Mouse (Mus musculus) kidney, postnatal 4 days (tissue): Measurements from ENCODE around the gene Mipol1.
"Not testable (repeated sequence)": the region's sequence is repeated elsewhere in the genome, so short reads cannot be mapped to it uniquely, and the experiment has no call there.

ENCODE experiments used
- DNase-seq, 2 experiments: peaks; one replicate each; pipeline ENCODE4 v3.0.0; 2021; ENCODE audit warnings: mixed read lengths in 2 of 2

The Mipol1 gene

DNA sequence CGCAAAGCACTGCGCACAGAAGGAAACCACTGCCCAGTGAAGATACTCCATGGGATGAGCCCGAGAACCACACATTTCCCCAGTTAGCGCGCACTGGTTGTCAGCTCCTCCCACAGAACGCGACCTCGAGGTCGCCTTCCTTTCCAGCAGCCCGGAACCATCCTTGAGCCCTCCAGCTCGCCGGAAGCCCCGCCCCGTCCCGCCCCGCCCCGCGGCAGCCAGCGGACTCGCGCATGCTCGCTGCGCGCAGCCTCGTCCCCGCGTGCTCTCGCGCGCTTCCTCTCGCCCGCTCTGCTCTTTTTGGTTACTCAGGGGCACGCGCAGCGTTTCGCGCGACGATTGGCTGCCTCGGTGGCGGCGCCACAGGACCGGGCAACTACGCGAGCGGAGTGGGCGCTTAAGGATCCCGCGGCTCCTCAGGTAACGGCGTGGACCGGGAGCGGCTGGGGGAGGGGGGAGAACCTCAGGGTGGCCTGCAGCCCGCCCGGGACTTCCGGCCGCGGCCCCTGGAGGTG, at the start of gene Mipol1, which contains the start of gene Prps1l3:
Gene Mipol1, plus strand, starts transcription at position 236 of the 515 bp plus-strand sequence.
Gene Prps1l3, plus strand, starts transcription at position 221 of the 515 bp plus-strand sequence.
- peak; percentile 91 to 94 for DNase-seq

DNA sequence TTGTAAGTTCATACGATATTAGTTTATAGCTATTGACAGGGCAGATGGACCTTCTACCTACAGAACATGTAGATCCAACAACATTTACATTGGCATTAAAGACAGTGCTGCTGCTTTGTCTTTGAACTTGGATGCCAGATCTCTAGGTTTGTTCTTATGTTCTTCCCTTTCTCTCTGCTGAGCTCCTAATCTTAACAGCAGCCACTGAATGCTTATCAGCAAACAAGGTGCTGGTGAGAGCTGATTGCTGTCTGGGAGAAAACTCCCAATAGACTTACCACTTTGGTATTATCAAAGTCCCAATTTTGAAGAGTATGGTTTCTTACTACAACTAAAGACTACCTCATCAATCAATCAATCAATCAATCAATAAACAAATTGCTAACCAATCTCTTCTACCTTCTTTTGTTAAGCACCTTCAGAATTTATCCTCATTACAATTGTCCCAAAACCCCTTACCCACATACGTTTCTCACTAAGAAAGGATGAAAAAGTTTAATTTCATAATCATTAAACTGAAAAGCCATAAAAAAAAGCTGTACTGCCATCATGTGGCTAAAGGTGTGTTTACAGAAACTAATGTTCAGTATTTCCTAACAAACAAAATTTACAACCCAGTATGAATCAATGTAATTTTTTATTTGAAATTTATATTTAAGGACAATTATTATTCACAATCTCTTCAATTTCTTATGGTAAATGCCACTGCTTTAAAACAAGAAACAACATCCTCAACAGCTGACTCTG, 45.7 kb upstream of the Mipol1 start:
- DNase-seq: no peak

- DNase-seq: no peak
Observed at GRCm38 (mm10) chr12:57185475-57185874, 44.8 kb upstream of the Mipol1 start.

- DNase-seq: no peak
Observed at GRCm38 (mm10) chr12:57186126-57186525, 44.1 kb upstream of the Mipol1 start.

GRCm38 (mm10) chr12:57187032-57187431, 43.2 kb upstream of the Mipol1 start:
- DNase-seq: no peak

DNA sequence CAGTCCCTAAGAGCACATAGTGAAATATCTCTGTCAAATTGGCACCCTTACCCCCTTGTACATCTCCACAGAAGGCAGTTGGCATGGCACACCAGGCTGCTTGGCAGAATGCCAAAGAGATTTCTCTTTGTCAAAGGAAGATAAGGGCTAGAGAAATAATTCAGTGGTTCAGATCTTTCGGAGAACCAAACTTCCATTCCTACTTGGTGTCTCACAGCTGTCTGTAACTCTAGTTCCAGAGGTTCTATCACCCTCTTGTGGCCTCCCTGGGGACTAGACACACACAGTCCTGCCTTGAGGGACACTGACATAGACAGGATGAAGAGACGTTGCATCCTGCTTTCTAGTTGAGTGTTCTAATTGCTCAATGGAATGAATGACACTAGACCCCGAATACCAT, 35.6 kb upstream of the Mipol1 start:
- peak in 1 of 2 experiments; percentile 11 for DNase-seq

GRCm38 (mm10) chr12:57196286-57196607, 34.0 kb upstream of the Mipol1 start:
- DNase-seq: no peak

DNA sequence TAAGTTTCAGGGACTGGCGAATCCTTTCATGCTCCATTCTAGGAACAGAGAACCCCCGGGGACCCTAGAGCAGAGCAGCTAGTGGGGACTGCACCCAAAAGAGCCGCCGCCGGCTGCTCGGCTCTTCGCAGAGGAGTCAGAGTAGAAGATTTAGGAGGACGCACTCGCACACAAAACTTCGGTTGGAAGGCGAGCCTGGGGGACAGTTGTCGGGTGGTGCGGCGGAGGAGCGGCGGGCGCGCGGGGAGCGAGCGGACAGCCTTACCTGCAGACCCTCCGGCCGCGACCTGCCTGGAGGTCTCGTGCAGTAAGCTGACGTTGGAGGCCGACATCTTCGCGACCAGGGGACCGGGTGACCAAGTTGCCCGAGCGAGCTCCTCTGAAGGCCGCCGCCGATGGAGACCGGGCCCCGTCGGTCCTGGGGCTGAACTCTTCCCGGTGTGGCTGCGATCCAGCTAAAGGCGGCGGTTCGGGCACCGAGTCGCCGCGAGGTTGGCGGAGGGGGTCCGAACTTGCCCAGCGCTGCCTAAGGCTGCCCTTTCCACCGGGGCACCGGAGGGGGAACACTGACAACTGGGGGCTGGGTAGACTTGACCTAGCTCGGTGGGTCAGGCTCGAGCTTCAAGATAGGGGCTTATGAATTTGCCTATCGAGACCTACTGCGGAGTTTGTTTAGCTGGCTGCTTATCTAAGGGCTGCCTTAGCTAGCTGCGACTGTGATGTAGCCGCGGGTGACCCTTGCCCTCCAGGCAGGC, 33.4 kb upstream of the Mipol1 start:
- DNase-seq: peak; percentile 54 to 71

- DNase-seq: no peak
Observed at GRCm38 (mm10) chr12:57197363-57198026, 32.7 kb upstream of the Mipol1 start, which contains the start of gene Slc25a21. TSS of gene Slc25a21 (minus strand) at chr12:57197472.

GRCm38 (mm10) chr12:57198269-57198668, 32.0 kb upstream of the Mipol1 start:
- no peak for DNase-seq

DNA sequence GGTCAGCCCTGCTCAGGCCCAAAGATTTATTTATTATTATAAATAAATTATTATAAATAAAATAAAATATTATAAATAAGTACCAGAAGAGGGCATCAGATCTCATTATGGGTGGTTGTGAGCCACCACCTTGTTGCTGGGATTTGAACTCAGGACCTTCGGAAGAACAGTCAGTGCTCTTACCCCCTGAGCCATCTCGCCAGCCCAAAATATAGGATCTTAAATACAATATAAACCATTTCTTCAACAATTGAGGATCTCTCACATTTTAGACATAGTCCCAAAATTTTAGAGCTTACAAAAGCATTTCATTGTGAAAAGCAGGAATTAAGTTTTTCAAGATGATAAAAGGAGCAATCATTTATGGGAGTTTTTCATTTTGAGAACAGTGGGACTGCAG, 30.8 kb upstream of the Mipol1 start:
- DNase-seq: no peak

GRCm38 (mm10) chr12:57201901-57202300, 28.3 kb upstream of the Mipol1 start:
- no peak for DNase-seq

- no peak for DNase-seq
Observed at GRCm38 (mm10) chr12:57204276-57204851, 25.9 kb upstream of the Mipol1 start.

DNA sequence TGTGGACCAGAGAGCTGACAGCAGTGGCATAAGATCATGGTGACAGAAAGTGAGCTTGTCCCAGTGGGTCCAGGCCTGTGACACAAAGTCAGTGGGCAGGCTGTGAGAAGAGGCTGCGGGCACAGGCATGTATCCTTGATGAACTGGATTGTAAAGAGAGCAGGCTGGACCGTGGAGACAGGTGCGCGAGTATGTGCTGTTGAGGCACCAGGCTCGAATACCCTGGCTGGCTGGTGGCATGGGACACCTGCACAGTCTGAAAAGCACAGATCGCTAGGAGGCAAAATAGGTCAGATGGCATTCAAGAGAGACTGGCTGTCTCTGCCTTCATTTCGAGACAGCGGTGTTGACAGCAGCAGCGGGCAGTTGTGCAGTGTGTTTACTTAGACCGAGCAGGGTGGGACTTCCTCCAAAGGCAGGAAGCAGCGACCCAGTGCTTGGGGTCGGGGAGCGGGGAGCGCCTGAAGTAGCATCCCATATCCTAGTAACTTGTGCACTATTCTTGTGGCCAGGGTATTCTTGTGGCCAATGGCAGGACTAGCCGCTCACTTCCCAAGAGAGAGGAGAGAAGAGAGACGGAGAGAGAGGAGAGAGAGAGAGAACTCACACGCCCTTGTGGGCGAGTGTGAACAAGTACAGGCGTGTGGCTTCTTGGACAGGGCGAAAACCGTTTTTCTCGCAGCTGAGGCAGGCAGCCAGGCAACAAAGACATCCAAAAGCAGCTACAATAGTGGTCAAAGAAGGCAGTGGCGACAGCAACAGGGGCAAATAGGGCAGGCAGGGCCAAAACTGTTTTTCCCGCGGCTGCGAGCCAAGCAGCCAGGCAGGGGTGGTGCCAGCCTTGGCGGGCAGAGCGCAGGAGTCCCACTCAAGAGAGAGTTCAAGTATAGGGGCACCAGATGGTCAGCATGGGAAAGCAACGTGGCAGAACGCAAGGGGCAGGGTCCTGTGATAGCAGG, 18.6 kb upstream of the Mipol1 start:
- DNase-seq: peak; percentile 65 to 72

DNA sequence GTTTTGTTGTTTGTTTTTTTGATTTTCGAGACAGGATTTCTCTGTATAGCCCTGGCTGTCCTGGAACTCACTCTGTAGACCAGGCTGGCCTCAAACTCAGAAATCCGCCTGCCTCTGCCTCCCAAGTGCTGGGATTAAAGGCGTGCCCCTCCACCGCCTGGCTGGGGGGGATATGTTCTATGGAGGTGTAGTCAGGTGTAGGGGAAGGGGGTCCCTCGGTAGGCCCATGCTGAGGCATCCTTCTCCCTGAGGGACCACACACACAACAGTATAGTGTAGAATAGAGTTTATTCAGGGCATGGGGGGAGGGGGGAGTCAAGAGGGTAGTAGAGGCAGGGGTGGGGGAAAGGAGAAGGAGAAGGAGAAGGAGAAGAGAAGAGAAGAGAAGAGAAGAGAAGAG, 17.8 kb upstream of the Mipol1 start:
- not testable (repeated sequence) for DNase-seq

- DNase-seq: no peak
Observed at GRCm38 (mm10) chr12:57226411-57226810, 3.8 kb upstream of the Mipol1 start.

DNA sequence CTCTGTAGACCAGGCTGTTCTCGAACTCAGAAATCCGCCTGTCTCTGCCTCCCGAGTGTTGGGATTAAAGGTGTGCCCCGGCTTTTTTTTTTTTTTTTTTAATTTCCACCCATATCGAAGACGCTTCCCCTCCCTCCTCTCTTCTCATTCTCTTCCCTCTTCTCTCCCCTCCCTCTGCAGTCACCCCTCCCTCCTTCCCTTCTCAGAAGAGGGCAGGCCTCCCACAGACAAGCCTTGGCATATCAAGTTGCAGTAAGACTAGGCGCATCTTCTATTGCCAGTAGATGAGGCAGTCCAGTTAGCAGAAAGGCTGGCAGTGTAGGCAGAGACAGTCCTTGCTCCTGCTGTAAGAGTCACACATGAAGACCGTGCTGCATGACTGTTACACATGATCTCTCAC, 2.5 kb upstream of the Mipol1 start:
- DNase-seq: no peak

- no peak for DNase-seq
Observed at GRCm38 (mm10) chr12:57229703-57230102, 524 bp upstream of the Mipol1 start.

- peak; percentile 25 to 58 for DNase-seq
Observed at GRCm38 (mm10) chr12:57231085-57231875, 1.1 kb downstream of the Mipol1 start.

DNA sequence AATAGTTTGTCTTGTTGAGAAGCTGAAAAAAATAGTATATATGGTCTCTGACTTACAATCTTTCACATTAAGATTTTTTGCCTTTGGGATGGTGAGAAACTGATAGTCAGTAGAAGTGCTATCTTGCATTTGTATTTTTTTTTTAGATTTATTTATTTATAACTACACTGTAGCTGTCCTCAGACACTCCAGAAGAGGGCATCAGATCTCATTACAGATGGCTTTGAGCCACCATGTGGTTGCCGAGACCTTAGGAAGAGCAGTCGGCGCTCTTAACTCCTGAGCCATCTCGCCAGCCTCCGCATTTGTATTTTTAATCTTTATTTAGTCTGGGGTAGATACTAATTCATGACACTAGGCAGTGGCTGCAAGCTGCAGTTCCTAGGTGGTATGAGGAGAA, 3.2 kb downstream of the Mipol1 start:
- no peak for DNase-seq
